Mouse (Mus musculus): ENCODE measurements at regions not wholly inside any gene's neighbourhood (a gene's known extent, or its start where the extent isn't known, plus 50 kb on each side); places are given as distances from the start of the nearest gene placed in this dataset.

DNA sequence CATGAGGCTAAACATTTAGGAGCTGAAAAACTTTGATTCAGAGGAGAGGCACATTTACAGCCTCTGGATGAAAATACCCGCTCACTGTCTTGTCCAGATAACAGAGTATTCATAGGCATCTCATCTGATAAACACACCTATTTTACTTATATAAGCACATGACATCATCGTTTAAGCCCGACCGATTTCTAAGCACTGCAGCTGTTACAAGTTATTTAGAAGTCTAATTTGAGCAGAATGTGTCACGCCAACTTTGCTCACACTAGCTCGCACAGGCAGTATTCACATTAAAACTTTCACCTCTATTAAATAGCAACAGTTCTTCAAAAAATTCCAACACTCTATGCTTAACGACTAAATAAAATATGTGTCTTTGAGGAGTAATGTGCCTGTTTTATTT lies 506.3 kb downstream of the Hsfy2 start:
- Histone ChIP-seq H3K4me1 (ENCODE audit: control insufficient read depth, insufficient read depth, low read length) (no peaks in the 10 kb centered on the region), H3K4me3 (replicated peaks; ENCODE audit: insufficient read depth, low read depth, low read length) (no peak overlapping the region), H3K27me3 (ENCODE audit: control insufficient read depth, insufficient read depth, low read length) (no peaks in the 10 kb centered on the region), H3K27ac (ENCODE audit: insufficient read depth, low read length) (no peak overlapping the region)
- no peak for TF ChIP-seq CTCF (IDR thresholded peaks at IDR 0.05; ENCODE audit: borderline replicate concordance, insufficient read depth, low read depth, low read length)
- no peak for TF ChIP-seq POLR2A (IDR thresholded peaks at IDR 0.05; ENCODE audit: borderline replicate concordance, insufficient read depth, low read length)
- no peak for DNase-seq
- 45% methylated on average over 7 of the region's 7 CpGs for WGBS

DNA sequence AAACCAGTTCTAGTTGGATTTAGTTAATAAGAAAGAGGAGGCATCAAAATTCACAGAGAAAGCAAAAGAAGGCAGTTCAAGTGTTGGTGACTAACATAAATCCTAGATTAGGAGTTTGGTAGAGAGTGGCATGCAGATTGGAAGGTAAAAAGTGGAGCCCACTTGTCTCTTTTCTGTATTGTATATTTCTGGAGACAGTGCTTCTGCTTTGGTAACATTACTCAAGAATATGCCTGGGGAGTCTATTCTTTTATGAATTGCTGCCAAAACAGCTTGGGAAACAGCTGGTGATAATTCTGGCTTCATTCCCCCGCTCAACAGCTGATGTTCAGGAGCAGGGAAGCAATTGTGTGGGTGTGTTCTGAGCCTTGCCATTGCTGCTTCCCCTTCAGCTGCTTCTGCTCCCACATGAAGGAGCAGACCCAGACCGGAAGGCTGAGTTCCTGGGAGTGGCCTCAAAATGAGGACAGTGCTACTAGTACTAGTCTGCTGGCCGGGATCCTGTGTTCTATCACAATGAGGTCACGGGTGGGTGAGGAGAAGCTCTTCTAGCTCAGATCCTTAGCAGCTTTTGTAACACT lies 547.9 kb downstream of the Hsfy2 start:
- no peaks in the 10 kb centered on the region for H3K27me3 ChIP-seq (ENCODE audit: control insufficient read depth, insufficient read depth, low read length)
- DNase-seq = no peak
- H3K4me1 ChIP-seq (ENCODE audit: control insufficient read depth, insufficient read depth, low read length) = no peaks in the 10 kb centered on the region
- no peak overlapping the region for H3K4me3 ChIP-seq (replicated peaks; ENCODE audit: insufficient read depth, low read depth, low read length)
- 16% methylated on average over 4 of the region's 4 CpGs for WGBS
- no peak overlapping the region for H3K27ac ChIP-seq (ENCODE audit: insufficient read depth, low read length)
- TF ChIP-seq CTCF (IDR thresholded peaks at IDR 0.05; ENCODE audit: borderline replicate concordance, insufficient read depth, low read depth, low read length) (no peak), POLR2A (IDR thresholded peaks at IDR 0.05; ENCODE audit: borderline replicate concordance, insufficient read depth, low read length) (no peak)

DNA sequence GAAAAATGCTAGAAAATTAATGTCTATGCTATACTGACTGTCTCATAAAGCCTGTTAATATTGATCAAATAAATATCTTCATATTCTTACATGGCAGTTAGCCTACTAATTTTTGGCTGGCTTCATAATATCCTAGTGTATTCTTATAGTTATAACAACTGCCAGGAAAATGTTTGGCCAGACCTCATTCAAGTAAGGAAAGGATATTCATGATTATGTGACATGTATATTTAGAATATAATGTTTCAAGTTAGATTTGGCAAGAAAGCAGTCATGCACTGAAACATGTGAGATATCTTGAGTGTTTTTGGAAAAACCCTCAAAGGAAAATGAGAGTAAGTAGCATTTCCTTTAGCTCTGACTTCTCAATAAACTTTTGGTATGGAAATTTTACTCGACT lies 548.9 kb downstream of the Hsfy2 start:
- Histone ChIP-seq H3K4me3 (replicated peaks; ENCODE audit: insufficient read depth, low read depth, low read length) (no peak overlapping the region), H3K27me3 (ENCODE audit: control insufficient read depth, insufficient read depth, low read length) (no peaks in the 10 kb centered on the region), H3K27ac (ENCODE audit: insufficient read depth, low read length) (no peak overlapping the region), H3K4me1 (ENCODE audit: control insufficient read depth, insufficient read depth, low read length) (no peaks in the 10 kb centered on the region)
- WGBS = 70% methylated on average over 1 of the region's 1 CpGs
- TF ChIP-seq POLR2A (IDR thresholded peaks at IDR 0.05; ENCODE audit: borderline replicate concordance, insufficient read depth, low read length) = no peak
- TF ChIP-seq CTCF (IDR thresholded peaks at IDR 0.05; ENCODE audit: borderline replicate concordance, insufficient read depth, low read depth, low read length) = no peak
- DNase-seq = no peak

DNA sequence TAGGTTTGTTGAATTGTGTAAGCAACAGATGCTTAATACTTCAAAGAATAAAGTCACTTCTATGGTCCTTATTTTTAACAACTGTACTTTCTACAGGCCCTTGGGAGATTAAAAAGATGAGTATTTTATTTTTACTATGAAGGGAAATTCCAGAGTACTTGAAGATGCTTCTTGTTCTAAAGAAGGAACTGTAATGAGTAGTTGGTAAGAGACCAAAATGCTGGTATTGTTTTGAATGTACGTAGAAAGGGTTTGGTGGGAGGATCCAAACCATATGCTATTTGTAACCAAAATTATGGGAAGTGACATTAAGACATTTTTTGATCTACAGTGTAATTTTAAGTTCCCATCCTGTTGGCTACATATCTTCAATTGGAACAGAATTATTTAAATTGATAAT lies 560.5 kb downstream of the Hsfy2 start:
- WGBS = 78% methylated on average over 1 of the region's 1 CpGs
- H3K27me3 ChIP-seq (ENCODE audit: control insufficient read depth, insufficient read depth, low read length) = no peaks in the 10 kb centered on the region
- no peak overlapping the region for H3K4me3 ChIP-seq (replicated peaks; ENCODE audit: insufficient read depth, low read depth, low read length)
- H3K4me1 ChIP-seq (ENCODE audit: control insufficient read depth, insufficient read depth, low read length) = no peaks in the 10 kb centered on the region
- no peak overlapping the region for H3K27ac ChIP-seq (ENCODE audit: insufficient read depth, low read length)
- no peak for DNase-seq
- no peak for TF ChIP-seq CTCF (IDR thresholded peaks at IDR 0.05; ENCODE audit: borderline replicate concordance, insufficient read depth, low read depth, low read length)
- TF ChIP-seq POLR2A (IDR thresholded peaks at IDR 0.05; ENCODE audit: borderline replicate concordance, insufficient read depth, low read length) = no peak

DNA sequence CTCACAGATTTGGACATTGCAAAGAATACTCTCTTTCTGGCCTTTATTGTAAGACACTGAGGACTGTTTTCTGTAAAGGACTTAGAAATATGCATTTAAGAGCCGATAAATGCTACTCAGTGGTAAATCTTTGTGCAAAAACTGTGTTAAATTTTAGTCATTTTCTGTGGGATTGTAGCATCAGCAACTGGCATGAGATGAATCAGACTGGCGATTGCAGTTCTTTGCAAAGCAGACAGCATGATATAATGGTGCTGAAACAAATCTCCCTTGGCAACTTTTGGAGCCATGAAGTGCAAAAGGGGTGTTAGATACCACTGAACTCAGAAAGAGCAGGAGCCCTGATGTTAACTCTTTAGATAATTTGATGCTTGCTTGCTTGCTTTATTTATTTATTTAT lies 565.0 kb downstream of the Hsfy2 start:
- Histone ChIP-seq H3K27ac (ENCODE audit: insufficient read depth, low read length) (no peak overlapping the region), H3K4me3 (replicated peaks; ENCODE audit: insufficient read depth, low read depth, low read length) (no peak overlapping the region), H3K27me3 (ENCODE audit: control insufficient read depth, insufficient read depth, low read length) (no peaks in the 10 kb centered on the region), H3K4me1 (ENCODE audit: control insufficient read depth, insufficient read depth, low read length) (no peaks in the 10 kb centered on the region)
- 68% methylated on average over 2 of the region's 2 CpGs for WGBS
- no peak for DNase-seq
- no peak for TF ChIP-seq CTCF (IDR thresholded peaks at IDR 0.05; ENCODE audit: borderline replicate concordance, insufficient read depth, low read depth, low read length)
- no peak for TF ChIP-seq POLR2A (IDR thresholded peaks at IDR 0.05; ENCODE audit: borderline replicate concordance, insufficient read depth, low read length)

DNA sequence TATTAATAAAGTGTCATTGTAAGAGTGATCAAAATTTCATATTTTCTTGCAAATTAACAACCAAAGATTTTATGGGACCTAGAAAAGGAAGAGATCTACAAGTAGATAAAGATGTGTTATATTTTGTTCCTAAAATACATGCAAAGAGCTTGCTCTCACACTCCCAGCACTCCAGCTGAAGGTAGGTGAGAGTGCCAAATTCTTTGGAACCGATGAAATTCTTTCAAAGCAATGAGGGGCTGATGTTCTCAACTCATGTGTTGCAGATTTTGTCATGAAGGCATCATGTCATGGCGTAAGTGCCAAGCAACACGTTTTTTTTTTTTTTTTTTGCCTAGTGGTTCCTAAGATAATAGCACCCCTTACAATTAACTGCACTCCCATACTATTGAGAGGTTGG lies 573.8 kb downstream of the Hsfy2 start:
- Histone ChIP-seq H3K27me3 (ENCODE audit: control insufficient read depth, insufficient read depth, low read length) (no peaks in the 10 kb centered on the region), H3K4me1 (ENCODE audit: control insufficient read depth, insufficient read depth, low read length) (no peaks in the 10 kb centered on the region), H3K4me3 (replicated peaks; ENCODE audit: insufficient read depth, low read depth, low read length) (no peak overlapping the region), H3K27ac (ENCODE audit: insufficient read depth, low read length) (no peak overlapping the region)
- TF ChIP-seq CTCF (IDR thresholded peaks at IDR 0.05; ENCODE audit: borderline replicate concordance, insufficient read depth, low read depth, low read length) = no peak
- WGBS = 61% methylated on average over 3 of the region's 3 CpGs
- no peak for DNase-seq
